In genomic region chr11:81462199-81462598, GRCm38 (mm10) we compare ENCODE assay signal across 9 mouse cellular contexts.
DNase-seq lines count a peak whose midpoint lies in the region; ATAC-seq lines count a peak whose summit lies in the region.
"Had no signal": no experiment of that assay in that cellular context is flagged by ENCODE, and none has a peak within 500 bp of the region (broad histone marks: within the 10 kb centered on the region; RNA-seq: fewer than 3 reads in every experiment).

No protein-coding gene starts in this region.

- peak; percentile 59 for DNase-seq in forebrain, embryonic 11.5 days (ENCODE audit: low spot score)
- DNase-seq in ovary, postnatal 36 days (ENCODE audit: low spot score): peak; percentile 5
- no peak for DNase-seq in ovary, adult 18-20 months (ENCODE audit: low spot score)
- peak; percentile 54 for DNase-seq in embryonic facial prominence, embryonic 10.5 days (ENCODE audit: low spot score)
- peak; percentile 71 for DNase-seq in left cerebral cortex, postnatal 4 days
- DNase-seq in right cerebral cortex, postnatal 10 days (ENCODE audit: low spot score in 2 of 2): peak; percentile 47 to 70
- no peak for DNase-seq in T-cell, adult 2 months (ENCODE audit: low spot score)

- H3K4me2 ChIP-seq in forebrain, embryonic 11.5 days (ENCODE audit: low read depth, low read length, severe bottlenecking): no peak overlapping the region
- H3K4me2 ChIP-seq in forebrain, embryonic 15.5 days (replicated peaks): no peak overlapping the region
- H3K4me2 ChIP-seq: lung, embryonic 15.5 days had no signal

- H3K9ac ChIP-seq in forebrain, embryonic 11.5 days (ENCODE audit: low read length): 0 out of 2 replicates have a peak overlapping the region, but pooled peaks have one; percentile 10
- no peak overlapping the region for H3K9ac ChIP-seq in forebrain, embryonic 15.5 days (replicated peaks)
- H3K9ac ChIP-seq: lung, embryonic 15.5 days had no signal

- no peak overlapping the region for H3K27ac ChIP-seq in forebrain, embryonic 11.5 days (ENCODE audit: low read depth, low read length)
- no peak overlapping the region for H3K27ac ChIP-seq in forebrain, embryonic 15.5 days (replicated peaks)
- no peak overlapping the region for H3K27ac ChIP-seq in embryonic facial prominence, embryonic 10.5 days (replicated peaks)
- H3K27ac ChIP-seq: lung, embryonic 15.5 days had no signal

- intact Hi-C loops in left cerebral cortex, postnatal 4 days (cut with DNase I): no loop called here

- no peaks in the 10 kb centered on the region for H3K9me3 ChIP-seq in forebrain, embryonic 11.5 days (ENCODE audit: control insufficient read depth, low read length)
- H3K9me3 ChIP-seq in forebrain, embryonic 15.5 days: no peaks in the 10 kb centered on the region
- H3K9me3 ChIP-seq in embryonic facial prominence, embryonic 10.5 days: no peaks in the 10 kb centered on the region
- H3K9me3 ChIP-seq: lung, embryonic 15.5 days had no signal

- no peaks in the 10 kb centered on the region for H3K27me3 ChIP-seq in forebrain, embryonic 11.5 days (ENCODE audit: control insufficient read depth, insufficient read depth, low read length)
- H3K27me3 ChIP-seq in forebrain, embryonic 15.5 days: no peaks in the 10 kb centered on the region
- no peaks in the 10 kb centered on the region for H3K27me3 ChIP-seq in embryonic facial prominence, embryonic 10.5 days (replicated peaks; ENCODE audit: low read depth, poor library complexity, severe bottlenecking)
- H3K27me3 ChIP-seq: lung, embryonic 15.5 days had no signal

- ATAC-seq in forebrain, embryonic 11.5 days (replicated peaks; ENCODE audit: low FRiP score): no peak
- ATAC-seq in forebrain, embryonic 15.5 days (replicated peaks): no peak

- WGBS in forebrain, embryonic 11.5 days: 3% methylated on average over 5 of the region's 5 CpGs
- 5% methylated on average over 5 of the region's 5 CpGs for WGBS in forebrain, embryonic 15.5 days
- WGBS in embryonic facial prominence, embryonic 10.5 days: 6% methylated on average over 5 of the region's 5 CpGs

- no peaks in the 10 kb centered on the region for H3K36me3 ChIP-seq in forebrain, embryonic 11.5 days (ENCODE audit: control insufficient read depth, insufficient read depth, low read length)
- H3K36me3 ChIP-seq in forebrain, embryonic 15.5 days: no peaks in the 10 kb centered on the region
- no peaks in the 10 kb centered on the region for H3K36me3 ChIP-seq in embryonic facial prominence, embryonic 10.5 days (replicated peaks)
- H3K36me3 ChIP-seq: lung, embryonic 15.5 days had no signal

- no peak overlapping the region for H3K4me3 ChIP-seq in forebrain, embryonic 11.5 days (ENCODE audit: low read depth, low read length)
- no peak overlapping the region for H3K4me3 ChIP-seq in forebrain, embryonic 15.5 days
- no peak overlapping the region for H3K4me3 ChIP-seq in embryonic facial prominence, embryonic 10.5 days
- H3K4me3 ChIP-seq: lung, embryonic 15.5 days had no signal

- H3K4me1 ChIP-seq in forebrain, embryonic 11.5 days (replicated peaks; ENCODE audit: control insufficient read depth, insufficient read depth, low read length): peaks cover 4% of the 10 kb centered on the region; the same call in 1 of the 2 replicates
- no peaks in the 10 kb centered on the region for H3K4me1 ChIP-seq in forebrain, embryonic 15.5 days
- H3K4me1 ChIP-seq in embryonic facial prominence, embryonic 10.5 days: peaks cover 9% of the 10 kb centered on the region
- H3K4me1 ChIP-seq: lung, embryonic 15.5 days had no signal

Comparison
In these comparisons a context has a peak if more than half of its experiments do, and no peak if none do; other contexts are left out.
1. DNase-seq: peak in forebrain, embryonic 11.5 days (single experiment), ovary, postnatal 36 days (single experiment), embryonic facial prominence, embryonic 10.5 days (single experiment), left cerebral cortex, postnatal 4 days (single experiment) and right cerebral cortex, postnatal 10 days (2 of 2); none in ovary, adult 18-20 months (single experiment) and T-cell, adult 2 months (single experiment).